Mouse (Mus musculus): ENCODE results near the gene Tmsb4x.

DNA sequence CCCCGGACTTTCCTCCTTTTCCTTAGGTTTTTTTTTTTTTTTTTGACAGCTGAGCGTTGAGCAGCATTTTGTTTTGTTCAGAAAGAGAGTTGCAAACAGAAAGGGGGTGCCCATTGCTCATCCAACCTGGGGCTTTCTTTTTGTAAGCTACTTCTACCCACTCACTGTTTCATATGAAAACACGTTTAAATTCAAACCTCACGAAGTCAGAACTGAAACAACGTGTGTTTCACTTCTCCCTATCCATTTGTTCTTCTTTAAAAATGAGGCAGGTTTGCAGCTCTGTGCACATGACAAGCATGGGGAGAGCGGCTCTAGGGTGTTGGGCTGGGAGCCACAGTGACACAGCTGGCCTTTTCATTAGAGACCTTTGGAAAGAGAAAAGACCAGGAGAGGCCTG lies 33.8 kb downstream of the Tmsb4x start:
- TF ChIP-seq POLR2A (IDR thresholded peaks at IDR 0.05; ENCODE audit: low read depth, low read length) (no peak), CTCF (conservative IDR thresholded peaks at IDR 0.05; ENCODE audit: insufficient read depth, insufficient read length, low read depth, low read length) (no peak)
